Mouse (Mus musculus): ENCODE data around the gene Cadm1.

- TF ChIP-seq POLR2A (IDR thresholded peaks at IDR 0.05; ENCODE audit: insufficient read depth, low read length) (no peak), CTCF (IDR thresholded peaks at IDR 0.05; ENCODE audit: low read depth, low read length) (no peak), EP300 (IDR thresholded peaks at IDR 0.05; ENCODE audit: insufficient read depth, low read depth, low read length) (no peak)
Measured at GRCm38 (mm10) chr9:47652936-47653335, 123.0 kb downstream of the Cadm1 start.

Data from ES-Bruce4 (cell line).